Mouse (Mus musculus): Measurements from ENCODE around the gene Jhy.

- TF ChIP-seq POLR2A (IDR thresholded peaks at IDR 0.05; ENCODE audit: insufficient read depth, low read depth, low read length) (no peak), EP300 (IDR thresholded peaks at IDR 0.05; ENCODE audit: insufficient read depth, low read depth, low read length) (no peak)
Measured at GRCm38 (mm10) chr9:40974042-40974801, 10.3 kb upstream of the Jhy start.
